Mouse (Mus musculus) mouse embryonic stem cell (cell line): ENCODE results near the gene Acot11.
"Not testable (repeated sequence)": the region's sequence is repeated elsewhere in the genome, so short reads cannot be mapped to it uniquely, and the experiment has no call there.

Experiments used
- in situ Hi-C, 2 experiments: fragments of 300-500 bp; cut with MboI; formaldehyde crosslinking; loops; 1 replicate in 1 of 2; 3 replicates in 1 of 2; pipeline ENCODE4 v1.14.3; 2019 to 2020; ENCODE audit warnings: low sequenced_read_pairs in 2 of 2, low pct_unique_long_range_greater_than_20kb in 1 of 2, mixed read lengths in 1 of 2; ENCODE audit not compliant: unreplicated experiment in 1 of 2

Gene Acot11

GRCm38 (mm10) chr4:106785753-106786540 lies 18.9 kb downstream of the Acot11 start:
- in situ Hi-C loops = no loop called here

- in situ Hi-C loops = no loop called here
These were observed 19.5 kb downstream of the Acot11 start for GRCm38 (mm10) chr4:106785345-106785744.

DNA sequence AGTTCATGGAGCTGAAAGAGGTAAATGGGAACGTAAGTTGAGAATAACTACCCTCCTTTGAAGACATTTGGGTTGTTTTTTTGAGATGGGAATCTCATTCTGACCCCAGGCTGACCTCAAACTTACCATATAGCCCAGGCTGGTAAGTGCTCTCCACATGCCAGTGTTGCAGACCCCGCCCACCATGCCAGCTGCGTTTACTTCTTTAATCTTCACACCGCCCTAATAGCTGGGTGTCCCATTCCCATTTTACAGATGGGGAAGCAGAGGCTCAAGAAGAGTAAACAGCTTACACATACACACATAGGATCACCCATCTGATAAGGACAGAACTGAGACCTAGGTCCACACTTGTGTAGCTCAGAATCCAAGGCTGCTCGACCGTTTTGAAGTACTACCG lies 20.0 kb downstream of the Acot11 start:
- in situ Hi-C loops = no loop called here

DNA sequence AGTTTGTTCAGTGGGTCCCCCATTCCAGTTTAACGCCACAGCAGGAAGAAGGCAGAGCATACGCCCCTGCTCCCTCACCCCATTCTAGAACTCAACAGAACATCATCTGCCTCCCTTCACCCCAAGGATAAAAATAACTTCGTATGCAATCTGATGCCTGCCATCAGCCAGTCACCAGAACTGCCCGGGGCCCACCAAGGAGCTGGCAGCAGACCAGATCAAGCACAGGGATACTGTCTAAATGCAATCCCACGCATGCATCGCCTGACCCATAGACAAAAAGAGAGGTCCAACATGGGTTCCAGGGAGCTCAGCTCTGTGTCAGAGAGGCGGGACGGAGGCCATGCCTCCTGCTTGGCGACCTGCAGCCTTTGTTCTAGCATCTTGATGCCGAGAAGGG lies 21.7 kb downstream of the Acot11 start:
- in situ Hi-C loops = no loop called here

DNA sequence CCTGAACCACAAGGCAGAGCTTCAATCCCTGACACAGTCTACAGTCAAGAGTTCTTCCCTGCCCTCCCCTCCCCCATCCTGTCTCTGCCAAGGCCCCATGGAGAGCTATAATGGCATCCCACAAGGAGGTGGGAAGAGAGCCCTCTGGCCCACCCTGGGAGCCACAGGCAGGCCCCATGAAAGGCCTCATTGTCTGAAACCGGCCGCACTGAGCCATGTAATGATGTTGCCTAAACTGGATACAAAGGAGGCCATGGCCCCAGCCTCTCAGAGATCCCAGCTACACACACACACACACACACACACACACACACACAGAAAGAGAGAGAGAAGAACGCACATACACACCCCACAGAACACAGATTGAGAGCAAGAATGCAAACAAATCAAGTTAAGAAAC lies 24.8 kb downstream of the Acot11 start:
- in situ Hi-C loops = no loop called here

DNA sequence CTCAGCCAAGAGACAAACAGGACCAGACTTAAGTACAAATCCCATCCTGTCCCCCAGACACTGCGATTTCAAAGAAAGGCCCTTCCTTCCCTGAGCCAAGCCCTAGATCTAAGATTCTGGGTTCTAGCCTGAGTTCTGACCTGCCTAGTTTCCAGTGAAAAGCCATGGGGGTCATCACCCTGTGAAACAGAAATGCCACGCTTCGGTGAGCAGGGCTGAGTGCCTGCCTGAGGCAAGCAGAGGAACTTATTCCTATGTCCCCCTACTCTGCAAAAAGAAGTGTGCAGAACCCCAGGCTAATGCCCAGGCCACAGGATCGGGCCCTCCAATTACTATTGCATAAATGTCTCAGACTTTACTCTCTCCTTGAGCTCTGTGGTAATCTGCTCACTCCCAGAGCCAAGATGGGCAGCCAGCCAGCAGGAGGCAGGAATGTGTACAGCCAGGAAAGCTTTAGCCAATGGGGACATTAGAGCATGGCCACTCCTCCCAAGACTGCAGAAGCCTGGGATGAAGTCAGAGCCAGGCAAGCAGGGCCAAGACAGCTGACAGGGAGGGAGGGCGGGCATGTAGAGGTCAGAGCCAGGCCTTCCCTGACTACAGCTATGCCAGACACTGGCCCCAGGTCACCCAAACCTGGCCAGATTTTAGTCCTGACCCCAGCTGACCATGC lies 26.5 kb downstream of the Acot11 start:
- in situ Hi-C loops = loop anchor here in 1 of 2 experiments (10.0 kb wide), 1 partner anchor 163 kb away; the partner anchor contains the start of gene Lexm

DNA sequence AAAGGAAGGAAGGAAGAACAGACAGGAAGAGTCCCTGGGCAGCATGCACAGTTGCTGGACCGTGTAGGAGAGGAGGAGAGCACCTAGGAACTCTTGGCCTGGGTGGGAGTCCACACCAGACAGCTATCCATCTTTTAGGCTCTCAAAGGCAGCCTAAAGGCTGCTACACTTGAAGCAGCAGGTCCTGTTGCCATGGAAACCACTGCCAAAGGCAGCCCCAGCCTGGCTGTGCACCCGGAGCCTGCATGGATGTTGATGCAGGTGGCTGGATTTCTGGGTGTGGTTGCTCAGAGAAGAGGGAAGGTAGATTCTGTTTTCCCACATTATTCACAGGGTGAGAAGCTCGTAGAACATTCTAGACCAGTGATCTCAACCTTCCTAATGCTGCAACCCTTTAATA lies 27.8 kb downstream of the Acot11 start:
- in situ Hi-C loops = loop anchor here in 1 of 2 experiments (10.0 kb wide), 1 partner anchor 162 kb away; the partner anchor contains the start of gene Lexm

DNA sequence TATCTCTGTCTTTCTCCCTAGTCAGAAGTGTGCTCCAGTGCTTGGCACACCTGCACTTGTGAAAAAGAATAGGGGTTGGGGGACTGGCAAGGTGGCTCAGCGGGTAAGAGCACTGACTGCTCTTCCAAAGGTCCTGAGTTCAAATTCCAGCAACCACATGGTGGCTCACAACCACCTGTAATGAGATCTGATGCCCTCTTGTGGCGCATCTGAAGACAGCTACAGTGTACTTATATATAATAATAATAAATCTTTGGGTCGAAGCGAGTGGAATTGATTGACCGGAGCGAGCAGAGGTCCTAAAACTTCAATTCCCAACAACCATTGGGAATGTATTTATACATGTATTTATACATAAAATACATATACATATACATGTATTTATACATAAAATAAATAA lies 29.0 kb downstream of the Acot11 start:
- in situ Hi-C loops = loop anchor here in 1 of 2 experiments (10.0 kb wide), 1 partner anchor 161 kb away; the partner anchor contains the start of gene Lexm

GRCm38 (mm10) chr4:106772558-106772957 lies 32.2 kb downstream of the Acot11 start:
- in situ Hi-C loops = loop anchor here in 1 of 2 experiments (10.0 kb wide), 1 partner anchor 158 kb away; the partner anchor contains the start of gene Lexm

DNA sequence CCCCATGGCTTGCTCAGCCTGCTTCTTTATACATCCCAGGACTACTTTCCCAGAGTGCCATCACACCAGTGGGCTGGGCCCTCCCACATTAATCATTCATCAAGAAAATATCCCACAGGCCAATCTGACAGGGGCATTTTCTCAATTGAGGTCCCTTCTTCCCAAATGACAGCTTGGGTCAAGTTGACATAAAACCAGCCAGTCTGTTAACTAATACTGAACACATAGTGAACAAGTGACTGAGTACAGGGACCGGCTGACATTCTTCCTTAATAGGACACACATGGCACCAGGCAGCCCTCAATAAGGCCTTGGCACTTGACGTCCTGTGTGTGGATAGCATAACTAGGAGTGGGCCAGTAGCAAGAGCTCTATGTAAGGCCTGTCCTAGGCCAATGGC lies 35.5 kb downstream of the Acot11 start:
- in situ Hi-C loops = no loop called here

DNA sequence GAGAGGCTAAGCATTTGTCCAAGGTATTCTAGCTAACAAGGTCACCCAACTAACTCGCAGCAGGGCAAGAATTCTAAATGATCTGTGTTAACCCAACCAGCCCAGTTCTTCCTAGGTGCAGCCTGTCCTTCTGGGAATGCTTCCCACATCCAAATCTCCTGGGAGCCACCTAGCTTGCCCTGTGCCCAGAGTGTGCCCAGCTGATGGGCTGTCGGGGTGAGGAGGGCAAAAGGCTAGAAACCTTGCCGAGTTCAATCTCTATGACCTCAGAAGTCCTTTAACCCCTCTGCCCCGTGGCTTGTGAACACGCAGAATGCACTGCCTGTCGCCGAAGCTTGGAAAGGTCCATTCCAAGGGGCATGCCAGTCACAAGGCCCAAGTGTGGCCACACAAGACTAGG lies 40.6 kb downstream of the Acot11 start:
- in situ Hi-C loops = no loop called here

GRCm38 (mm10) chr4:106751726-106752125 lies 53.1 kb downstream of the Acot11 start:
- in situ Hi-C loops = no loop called here

DNA sequence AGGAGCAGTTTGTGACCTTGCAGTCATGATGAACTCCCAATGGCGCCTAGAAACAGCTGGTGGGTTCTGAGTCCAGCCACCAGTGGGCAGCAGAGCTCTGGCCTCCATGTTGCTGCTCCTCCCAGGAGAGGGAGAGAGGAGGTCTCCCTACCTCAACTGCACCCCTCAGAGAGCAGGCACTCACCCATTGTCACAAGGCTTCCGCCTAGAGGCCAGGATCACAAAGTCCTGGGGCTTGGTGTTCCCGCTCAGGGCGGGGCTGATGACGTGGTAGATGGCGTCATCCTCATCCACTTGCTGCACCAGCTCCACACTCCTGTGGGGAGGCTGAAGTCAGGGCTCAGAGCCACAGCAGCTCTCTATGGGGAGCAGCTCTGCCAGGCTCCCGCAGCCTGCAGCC lies 55.1 kb downstream of the Acot11 start:
- in situ Hi-C loops = no loop called here

- in situ Hi-C loops = no loop called here
These were observed 57.7 kb downstream of the Acot11 start for GRCm38 (mm10) chr4:106747001-106747580.

GRCm38 (mm10) chr4:106745862-106746261 lies 58.9 kb downstream of the Acot11 start:
- in situ Hi-C loops = no loop called here

DNA sequence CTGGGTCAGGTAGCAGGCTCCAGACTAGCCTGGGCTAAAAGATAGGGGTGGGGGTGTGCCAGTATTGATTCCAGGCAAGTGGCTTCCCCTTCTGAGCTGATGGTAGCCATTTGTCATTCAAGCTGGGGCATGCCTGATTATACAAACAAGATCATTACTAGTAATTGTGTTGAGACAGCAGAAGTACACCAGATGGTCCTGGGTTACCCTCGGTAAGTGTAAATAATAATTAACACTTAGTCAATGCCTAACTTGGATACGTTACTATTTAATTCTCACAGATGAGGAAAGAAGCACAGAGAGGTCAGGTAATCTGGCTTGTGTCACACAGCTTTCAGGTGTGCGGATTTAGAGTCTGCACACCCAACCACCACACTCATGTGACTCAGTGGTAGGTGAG lies 66.9 kb downstream of the Acot11 start:
- in situ Hi-C loops = no loop called here

- in situ Hi-C loops = not testable (repeated sequence)
These were observed 67.9 kb downstream of the Acot11 start for GRCm38 (mm10) chr4:106736884-106737283.

GRCm38 (mm10) chr4:106733636-106734035 lies 71.2 kb downstream of the Acot11 start, which contains the start of gene Fam151a:
Gene Fam151a, plus strand, starts transcription at chr4:106733889.
- in situ Hi-C loops = no loop called here

GRCm38 (mm10) chr4:106730814-106731213 lies 74.0 kb downstream of the Acot11 start, which contains the start of gene Mroh7:
Gene Mroh7, minus strand, starts transcription at chr4:106730925.
- in situ Hi-C loops = no loop called here
